Mouse (Mus musculus): ENCODE results near the gene Dusp7. TPM values are rescaled to one million over a fixed set of nuclear protein-coding genes. Genes with fewer than 3 reads are reported as not detected.

Gene Dusp7
- polyA plus RNA-seq, 2 experiments, result 73.0 to 130 TPM

DNA sequence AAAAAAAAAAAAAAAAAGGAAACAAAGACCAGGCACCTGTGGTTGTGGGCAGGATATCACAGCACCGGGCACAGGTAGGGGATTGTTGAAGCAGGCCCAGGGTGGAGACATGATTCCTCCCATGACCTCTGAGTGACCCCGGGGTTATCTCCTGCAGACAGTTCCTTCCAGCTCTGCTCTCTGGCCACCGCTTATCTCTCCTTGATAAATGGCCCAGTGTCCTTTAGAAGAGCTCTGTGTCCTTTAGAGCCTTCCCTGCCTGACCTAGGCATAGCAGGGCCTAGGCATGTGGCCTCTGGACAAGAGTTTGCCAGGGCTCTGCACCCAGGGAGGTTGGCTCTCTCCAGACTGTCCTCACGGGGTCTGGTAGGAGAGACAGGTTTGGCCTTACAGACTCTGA, 29.3 kb downstream of the Dusp7 start:
- 60% methylated on average over 4 of the region's 4 CpGs for WGBS
- Histone ChIP-seq H3K9me3 (ENCODE audit: control insufficient read depth, low read length) (no peaks in the 10 kb centered on the region), H3K9ac (ENCODE audit: low read depth, low read length, severe bottlenecking) (no peak overlapping the region), H3K27ac (replicated peaks; ENCODE audit: low read depth, low read length) (no peak overlapping the region), H3K4me3 (replicated peaks; ENCODE audit: low read length) (no peak overlapping the region), H3K36me3 (ENCODE audit: control insufficient read depth, insufficient read depth, low read length) (no peaks in the 10 kb centered on the region), H3K4me1 (ENCODE audit: control insufficient read depth, insufficient read depth, low read length) (peaks cover 7% of the 10 kb centered on the region; the same call in 1 of the 2 replicates), H3K27me3 (ENCODE audit: control insufficient read depth, insufficient read depth, low read length) (no peaks in the 10 kb centered on the region), H3K4me2 (replicated peaks; ENCODE audit: low read depth, low read length, severe bottlenecking) (no peak overlapping the region)
- no peak for ATAC-seq (ENCODE audit: low FRiP score, low read depth)
- TF ChIP-seq POLR2A (IDR thresholded peaks at IDR 0.05; ENCODE audit: borderline replicate concordance, extremely low read depth, insufficient read depth, insufficient read length), result no peak
- DNase-seq (ENCODE audit: low spot score), result no peak

DNA sequence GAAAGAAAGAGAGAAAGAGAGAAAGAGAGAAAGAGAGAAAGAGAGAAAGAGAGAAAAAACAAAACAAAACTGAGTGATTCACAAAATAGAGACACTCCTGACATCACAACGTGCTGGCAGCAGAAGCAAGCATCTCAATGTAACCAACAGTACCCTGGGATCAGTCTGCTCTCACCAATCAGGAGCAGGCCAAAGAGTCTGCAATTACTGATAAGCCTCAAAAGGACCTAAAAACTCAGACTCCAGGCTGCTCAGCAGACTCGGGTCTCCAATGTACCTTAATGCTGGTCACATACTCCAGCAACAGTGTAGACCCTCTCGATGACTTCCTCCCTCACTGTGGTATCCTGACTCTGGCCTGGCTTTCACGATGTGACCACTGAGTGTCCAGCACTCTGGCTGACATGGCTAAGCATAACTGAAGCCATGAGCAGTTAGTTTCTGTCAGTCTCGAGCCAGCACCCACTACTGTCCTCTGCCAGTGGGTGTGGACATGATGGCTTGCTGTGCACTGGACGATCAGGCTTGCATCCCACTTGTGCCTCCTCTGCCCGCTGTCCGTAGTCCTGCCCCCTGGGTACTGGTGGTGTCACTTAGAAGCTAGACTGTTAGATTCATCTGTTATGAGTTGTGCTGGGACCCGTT, 30.4 kb downstream of the Dusp7 start:
- H3K9me3 ChIP-seq (ENCODE audit: control insufficient read depth, low read length), result no peaks in the 10 kb centered on the region
- no peak overlapping the region for H3K27ac ChIP-seq (replicated peaks; ENCODE audit: low read depth, low read length)
- H3K4me1 ChIP-seq (ENCODE audit: control insufficient read depth, insufficient read depth, low read length), result peaks cover 7% of the 10 kb centered on the region; the same call in 1 of the 2 replicates
- no peak overlapping the region for H3K4me3 ChIP-seq (replicated peaks; ENCODE audit: low read length)
- no peaks in the 10 kb centered on the region for H3K36me3 ChIP-seq (ENCODE audit: control insufficient read depth, insufficient read depth, low read length)
- no peak for TF ChIP-seq POLR2A (IDR thresholded peaks at IDR 0.05; ENCODE audit: borderline replicate concordance, extremely low read depth, insufficient read depth, insufficient read length)
- 72% methylated on average over 9 of the region's 9 CpGs for WGBS
- ATAC-seq (ENCODE audit: low FRiP score, low read depth) (no peak), DNase-seq (ENCODE audit: low spot score) (no peak)
- H3K9ac ChIP-seq (ENCODE audit: low read depth, low read length, severe bottlenecking), result no peak overlapping the region
- no peaks in the 10 kb centered on the region for H3K27me3 ChIP-seq (ENCODE audit: control insufficient read depth, insufficient read depth, low read length)
- H3K4me2 ChIP-seq (replicated peaks; ENCODE audit: low read depth, low read length, severe bottlenecking), result no peak overlapping the region

DNA sequence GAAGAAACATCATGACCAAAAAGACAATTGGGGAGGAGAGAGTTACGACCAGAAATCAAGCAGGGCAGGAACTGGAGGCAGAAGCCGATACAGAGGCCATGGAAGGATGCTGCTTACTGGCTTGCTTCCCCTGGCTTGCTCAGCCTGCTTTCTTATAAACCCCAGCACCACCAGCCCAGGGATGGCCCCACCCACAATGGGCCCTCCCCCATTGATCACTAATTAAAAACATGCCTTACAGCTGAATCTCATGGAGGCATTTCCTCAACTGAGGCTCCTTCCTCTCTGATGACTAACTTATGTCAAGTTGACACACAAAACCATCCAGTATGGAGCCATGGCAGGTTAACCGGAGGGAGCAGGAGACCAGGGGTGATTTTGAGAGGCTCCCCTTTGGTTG, 31.4 kb downstream of the Dusp7 start:
- Histone ChIP-seq H3K27ac (replicated peaks; ENCODE audit: low read depth, low read length) (no peak overlapping the region), H3K4me1 (ENCODE audit: control insufficient read depth, insufficient read depth, low read length) (peaks cover 4% of the 10 kb centered on the region; the same call in 1 of the 2 replicates)
- ATAC-seq (ENCODE audit: low FRiP score, low read depth), result no peak

DNA sequence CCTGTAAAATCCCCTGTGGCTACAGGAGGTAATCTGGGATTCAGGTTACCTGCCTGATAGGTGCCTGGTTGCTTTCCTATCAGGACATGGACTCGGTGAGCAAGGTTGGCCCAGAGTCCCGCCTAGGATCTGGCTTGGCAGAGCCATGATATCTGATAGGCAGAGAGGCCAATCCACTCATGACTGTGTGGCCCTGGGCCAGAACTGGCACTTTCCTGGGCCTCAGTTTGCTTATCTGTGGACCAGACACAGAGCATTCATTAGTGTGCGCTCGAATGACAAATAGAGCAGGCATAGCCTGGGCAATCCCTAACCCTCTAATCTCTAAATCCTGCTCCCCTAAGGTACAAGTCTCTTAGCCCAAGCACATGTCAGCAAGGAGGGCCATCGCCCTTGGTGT, 33.7 kb downstream of the Dusp7 start:
- no peak overlapping the region for H3K4me3 ChIP-seq (replicated peaks; ENCODE audit: low read length)
- H3K36me3 ChIP-seq (ENCODE audit: control insufficient read depth, insufficient read depth, low read length), result no peaks in the 10 kb centered on the region
- H3K9ac ChIP-seq (ENCODE audit: low read depth, low read length, severe bottlenecking), result no peak overlapping the region
- H3K4me1 ChIP-seq (ENCODE audit: control insufficient read depth, insufficient read depth, low read length), result peaks cover 4% of the 10 kb centered on the region
- 76% methylated on average over 5 of the region's 5 CpGs for WGBS
- TF ChIP-seq POLR2A (IDR thresholded peaks at IDR 0.05; ENCODE audit: borderline replicate concordance, extremely low read depth, insufficient read depth, insufficient read length), result no peak
- H3K4me2 ChIP-seq (replicated peaks; ENCODE audit: low read depth, low read length, severe bottlenecking), result no peak overlapping the region
- ATAC-seq (ENCODE audit: low FRiP score, low read depth) (no peak), DNase-seq (ENCODE audit: low spot score) (no peak)
- no peaks in the 10 kb centered on the region for H3K9me3 ChIP-seq (ENCODE audit: control insufficient read depth, low read length)
- no peak overlapping the region for H3K27ac ChIP-seq (replicated peaks; ENCODE audit: low read depth, low read length)
- H3K27me3 ChIP-seq (ENCODE audit: control insufficient read depth, insufficient read depth, low read length), result no peaks in the 10 kb centered on the region

More for the DNA sequence above, 31.4 kb downstream of the Dusp7 start:
- no peaks in the 10 kb centered on the region for H3K27me3 ChIP-seq (ENCODE audit: control insufficient read depth, insufficient read depth, low read length)
- H3K36me3 ChIP-seq (ENCODE audit: control insufficient read depth, insufficient read depth, low read length), result no peaks in the 10 kb centered on the region
- 51% methylated on average over 3 of the region's 3 CpGs for WGBS
- H3K9ac ChIP-seq (ENCODE audit: low read depth, low read length, severe bottlenecking), result no peak overlapping the region
- DNase-seq (ENCODE audit: low spot score), result no peak
- H3K4me3 ChIP-seq (replicated peaks; ENCODE audit: low read length), result no peak overlapping the region
- no peaks in the 10 kb centered on the region for H3K9me3 ChIP-seq (ENCODE audit: control insufficient read depth, low read length)
- H3K4me2 ChIP-seq (replicated peaks; ENCODE audit: low read depth, low read length, severe bottlenecking), result no peak overlapping the region
- TF ChIP-seq POLR2A (IDR thresholded peaks at IDR 0.05; ENCODE audit: borderline replicate concordance, extremely low read depth, insufficient read depth, insufficient read length), result no peak

DNA sequence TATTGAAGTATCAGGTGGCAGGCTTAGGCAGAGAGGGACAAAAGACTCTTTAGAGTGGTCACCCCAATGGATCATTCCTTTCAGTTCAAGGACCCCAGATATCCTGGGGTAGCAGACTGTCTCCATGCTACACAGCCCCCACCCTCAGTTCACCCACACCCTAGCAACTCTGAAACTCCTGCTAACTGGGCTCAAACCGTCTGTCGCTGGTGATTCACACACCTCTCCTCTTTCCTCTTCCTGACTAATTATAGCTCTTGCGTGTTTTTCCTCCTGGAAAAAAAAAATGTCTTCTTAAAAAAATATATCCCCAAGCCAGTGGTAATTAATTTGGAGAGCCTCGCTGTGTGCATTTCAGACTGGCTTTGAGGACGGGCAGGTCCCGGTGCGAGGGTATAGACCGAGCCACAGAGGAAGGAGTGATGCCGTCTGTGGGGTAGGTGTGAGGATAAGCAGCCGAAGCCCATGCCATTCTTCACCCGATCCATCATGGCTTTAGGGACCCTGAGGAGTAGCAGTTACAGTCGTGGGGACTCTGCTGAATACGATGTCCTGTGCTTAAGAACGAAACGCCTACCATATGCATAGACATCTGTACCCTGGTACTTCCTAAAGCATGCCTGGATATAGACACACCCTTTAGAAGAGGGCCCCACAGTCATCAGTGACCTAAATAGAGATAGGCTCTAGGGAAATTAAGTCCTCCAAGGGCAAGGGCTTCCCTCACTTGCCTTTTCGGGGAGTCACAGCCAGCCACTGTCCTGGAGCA, 34.4 kb downstream of the Dusp7 start:
- no peak for TF ChIP-seq POLR2A (IDR thresholded peaks at IDR 0.05; ENCODE audit: borderline replicate concordance, extremely low read depth, insufficient read depth, insufficient read length)
- no peak overlapping the region for H3K27ac ChIP-seq (replicated peaks; ENCODE audit: low read depth, low read length)
- DNase-seq (ENCODE audit: low spot score) (no peak), ATAC-seq (ENCODE audit: low FRiP score, low read depth) (no peak)
- WGBS, result 61% methylated on average over 16 of the region's 16 CpGs
- H3K9ac ChIP-seq (ENCODE audit: low read depth, low read length, severe bottlenecking), result no peak overlapping the region
- no peaks in the 10 kb centered on the region for H3K9me3 ChIP-seq (ENCODE audit: control insufficient read depth, low read length)
- H3K4me2 ChIP-seq (replicated peaks; ENCODE audit: low read depth, low read length, severe bottlenecking), result no peak overlapping the region
- H3K27me3 ChIP-seq (ENCODE audit: control insufficient read depth, insufficient read depth, low read length), result no peaks in the 10 kb centered on the region
- H3K4me3 ChIP-seq (replicated peaks; ENCODE audit: low read length), result no peak overlapping the region
- peaks cover 4% of the 10 kb centered on the region for H3K4me1 ChIP-seq (ENCODE audit: control insufficient read depth, insufficient read depth, low read length)
- no peaks in the 10 kb centered on the region for H3K36me3 ChIP-seq (ENCODE audit: control insufficient read depth, insufficient read depth, low read length)
